Mouse (Mus musculus) A20 (cell line): Measurements from ENCODE around the gene Cel.

Source experiments
- DNase-seq: peaks from one replicate; pipeline ENCODE4 v3.0.0-alpha.2; 2011; ENCODE audit warnings: low read depth, low spot score

Cel gene

DNA sequence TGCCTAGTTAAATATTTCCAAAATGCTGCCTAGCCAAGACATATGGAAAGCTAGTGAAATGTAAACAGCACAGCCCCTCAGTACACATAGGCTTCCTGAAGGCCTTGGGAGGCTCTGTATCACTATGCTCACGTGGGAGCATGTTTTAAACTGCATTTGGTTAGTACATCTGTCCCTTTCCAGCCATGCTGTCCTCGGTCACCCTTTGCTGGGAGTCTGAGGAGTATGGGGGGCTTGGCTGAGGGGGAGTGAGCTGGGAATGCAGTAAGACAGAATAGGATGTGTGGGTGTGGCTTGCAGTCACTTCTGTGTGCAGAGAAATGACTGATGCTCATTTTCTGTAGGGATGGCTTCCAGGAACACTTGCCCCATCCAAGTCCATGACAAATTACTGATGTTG, 22.5 kb upstream of the Cel start:
- DNase-seq: no peak

GRCm38 (mm10) chr2:28585043-28585571, 21.9 kb upstream of the Cel start:
- peak; percentile 85 for DNase-seq

GRCm38 (mm10) chr2:28583651-28584050, 20.4 kb upstream of the Cel start, which contains the start of gene Gtf3c5:
Gene Gtf3c5, minus strand, starts transcription at chr2:28583751.
- no peak for DNase-seq

DNA sequence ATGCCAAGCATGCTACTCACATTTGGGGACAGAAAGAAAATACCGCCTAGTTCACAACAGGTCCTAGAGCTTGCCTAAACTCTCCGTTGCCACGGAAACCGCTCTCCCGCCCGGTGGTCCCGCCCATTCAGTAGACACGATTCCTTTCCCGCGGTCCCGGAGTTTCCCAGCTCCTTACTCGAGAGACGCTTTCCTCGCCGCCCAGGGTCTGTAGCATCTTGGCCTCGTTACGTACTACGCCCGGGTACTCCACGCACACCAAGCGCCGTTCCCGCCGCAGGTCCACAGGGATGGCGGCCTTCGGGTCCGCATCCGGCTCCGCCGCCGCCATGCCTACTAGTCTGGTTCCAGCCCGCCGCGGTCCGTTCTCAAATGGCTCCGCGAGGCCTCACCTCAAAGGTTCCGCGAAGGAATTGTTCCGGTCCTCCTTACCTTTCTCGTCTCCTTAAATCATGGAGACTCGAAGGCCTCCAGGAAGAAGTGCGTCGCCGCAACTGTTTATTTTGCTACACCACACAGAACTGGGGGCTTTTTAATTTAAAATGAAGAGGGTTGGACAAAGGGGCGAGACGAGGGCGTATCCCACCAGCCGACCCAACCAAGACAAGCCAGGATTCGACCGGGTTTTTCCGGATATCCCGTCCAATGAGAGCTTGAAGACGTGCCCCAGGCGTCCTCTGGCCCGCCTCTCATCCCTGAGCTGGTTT, 19.6 kb upstream of the Cel start:
- DNase-seq: peak; percentile 95

DNA sequence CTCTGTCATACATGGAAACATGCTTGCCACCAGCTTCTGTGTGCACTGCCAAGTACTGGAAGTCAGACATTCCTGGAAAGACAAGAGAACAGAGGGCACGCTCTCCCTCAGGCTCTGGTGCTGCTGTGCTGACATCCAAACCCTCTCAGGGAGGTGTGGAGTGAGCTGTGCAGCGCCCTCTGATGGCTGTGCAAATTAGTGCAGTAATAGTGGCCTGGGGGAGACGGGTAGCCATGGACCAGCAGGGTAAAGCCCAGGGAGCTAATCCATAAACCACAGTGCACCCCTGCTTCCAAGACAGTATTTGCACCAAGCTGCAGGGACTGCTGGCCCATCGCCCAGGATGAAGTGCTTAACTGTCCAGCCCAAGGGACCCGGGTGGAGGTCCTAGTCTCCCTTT, 14.8 kb upstream of the Cel start:
- peak; percentile 50 for DNase-seq

- DNase-seq: no peak
Observed at GRCm38 (mm10) chr2:28576815-28577214, 13.6 kb upstream of the Cel start.

GRCm38 (mm10) chr2:28575341-28575740, 12.1 kb upstream of the Cel start:
- DNase-seq: no peak

DNA sequence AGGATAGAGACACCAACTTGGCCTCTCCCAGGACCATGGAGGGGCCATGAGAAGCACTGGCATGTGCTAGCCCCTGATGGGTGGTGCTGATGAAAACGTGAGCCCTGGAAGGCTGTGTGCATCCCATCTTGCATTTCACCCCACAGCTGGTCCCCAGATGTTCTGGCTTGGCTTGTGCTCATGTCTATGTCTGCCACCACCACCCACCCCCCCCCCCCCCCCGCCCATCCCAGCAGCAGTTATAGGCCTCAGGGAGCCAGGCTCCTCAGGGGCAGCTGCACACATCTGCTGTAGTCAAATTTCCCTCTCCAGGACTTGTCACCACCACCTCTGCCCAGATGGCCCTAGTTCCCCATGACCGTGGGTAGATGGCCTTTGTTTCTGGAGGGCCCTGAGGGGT, 6.7 kb upstream of the Cel start:
- no peak for DNase-seq

DNA sequence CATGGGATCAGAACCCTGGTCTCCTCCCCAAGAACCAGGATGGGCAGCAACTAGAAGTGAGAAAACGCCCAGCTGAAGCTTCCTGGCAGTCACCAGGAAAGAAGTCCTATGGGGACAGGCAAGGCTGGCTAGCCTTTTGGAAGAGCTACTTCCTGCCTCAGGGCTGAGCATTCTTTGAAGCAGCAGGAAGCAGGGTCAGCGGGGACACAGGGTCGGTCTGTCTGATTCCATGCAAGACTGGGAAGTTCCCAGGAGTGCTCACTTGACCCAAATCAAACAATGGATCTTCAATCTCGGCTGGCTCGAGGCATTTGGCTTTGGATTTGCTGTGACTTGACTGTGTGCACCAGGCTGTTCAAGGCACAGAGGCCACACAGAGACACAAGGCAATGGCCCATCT, 3.3 kb upstream of the Cel start:
- no peak for DNase-seq

DNA sequence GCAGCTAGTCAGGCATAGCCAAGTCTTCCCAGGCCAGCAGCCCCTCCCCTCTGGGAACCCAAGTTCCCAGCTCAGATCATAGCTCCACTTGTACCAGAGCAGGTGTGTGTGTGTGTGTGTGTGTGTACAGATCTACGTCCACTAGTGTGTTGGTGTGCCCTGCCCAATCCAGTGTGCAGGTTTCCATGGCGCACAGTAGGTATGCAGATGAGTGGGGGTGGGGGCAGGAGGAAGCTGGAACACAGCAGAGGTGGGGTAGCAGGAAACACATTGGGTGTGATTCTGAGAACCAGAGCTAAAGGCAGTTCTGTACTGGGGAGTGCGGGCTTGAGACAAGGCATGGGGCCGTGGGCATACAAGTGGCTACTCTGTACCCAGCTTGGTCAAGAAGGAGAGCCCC, 1.2 kb upstream of the Cel start:
- no peak for DNase-seq

DNA sequence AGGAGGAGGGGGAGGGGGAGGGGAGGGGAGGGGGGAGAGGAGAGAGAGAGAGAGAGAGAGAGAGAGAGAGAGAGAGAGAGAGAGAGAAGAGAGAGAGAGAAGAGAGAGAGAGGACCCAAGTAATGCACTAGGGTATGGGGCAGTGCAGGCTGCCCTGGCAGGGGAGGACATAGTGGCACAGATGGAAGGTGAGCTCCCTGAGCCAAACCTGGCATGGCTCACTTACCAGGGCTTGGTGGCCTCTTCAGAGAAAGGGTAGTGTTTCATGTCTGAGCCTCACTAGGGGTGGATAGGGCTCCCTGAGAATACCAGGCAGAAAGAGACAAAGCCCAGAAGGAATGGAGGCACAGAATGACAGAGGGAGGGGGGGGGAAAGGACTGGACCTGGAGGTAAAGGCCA, 627 bp upstream of the Cel start:
- no peak for DNase-seq

DNA sequence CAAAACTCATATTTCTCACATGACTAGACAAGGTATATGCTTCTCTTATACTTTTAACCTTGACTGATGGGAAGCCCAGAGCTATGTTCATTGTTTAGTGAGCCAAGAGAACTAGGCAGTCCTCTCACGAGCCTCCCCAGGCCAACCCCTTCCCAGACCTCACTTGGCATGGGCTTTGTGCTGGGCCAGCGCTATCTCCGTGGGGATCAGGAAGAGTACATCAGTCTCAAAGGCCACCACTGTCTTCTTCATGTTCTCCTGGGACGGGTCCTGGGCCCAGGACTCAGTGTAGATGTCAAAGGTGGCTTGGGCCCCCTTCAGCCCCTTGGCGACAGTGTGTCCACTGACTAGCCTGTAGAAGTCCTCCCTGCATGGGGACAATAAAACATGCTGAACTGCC, 5.8 kb downstream of the Cel start:
- no peak for DNase-seq

GRCm38 (mm10) chr2:28552301-28552700, 10.9 kb downstream of the Cel start:
- DNase-seq: no peak

GRCm38 (mm10) chr2:28549157-28549556, 14.0 kb downstream of the Cel start:
- DNase-seq: no peak

DNA sequence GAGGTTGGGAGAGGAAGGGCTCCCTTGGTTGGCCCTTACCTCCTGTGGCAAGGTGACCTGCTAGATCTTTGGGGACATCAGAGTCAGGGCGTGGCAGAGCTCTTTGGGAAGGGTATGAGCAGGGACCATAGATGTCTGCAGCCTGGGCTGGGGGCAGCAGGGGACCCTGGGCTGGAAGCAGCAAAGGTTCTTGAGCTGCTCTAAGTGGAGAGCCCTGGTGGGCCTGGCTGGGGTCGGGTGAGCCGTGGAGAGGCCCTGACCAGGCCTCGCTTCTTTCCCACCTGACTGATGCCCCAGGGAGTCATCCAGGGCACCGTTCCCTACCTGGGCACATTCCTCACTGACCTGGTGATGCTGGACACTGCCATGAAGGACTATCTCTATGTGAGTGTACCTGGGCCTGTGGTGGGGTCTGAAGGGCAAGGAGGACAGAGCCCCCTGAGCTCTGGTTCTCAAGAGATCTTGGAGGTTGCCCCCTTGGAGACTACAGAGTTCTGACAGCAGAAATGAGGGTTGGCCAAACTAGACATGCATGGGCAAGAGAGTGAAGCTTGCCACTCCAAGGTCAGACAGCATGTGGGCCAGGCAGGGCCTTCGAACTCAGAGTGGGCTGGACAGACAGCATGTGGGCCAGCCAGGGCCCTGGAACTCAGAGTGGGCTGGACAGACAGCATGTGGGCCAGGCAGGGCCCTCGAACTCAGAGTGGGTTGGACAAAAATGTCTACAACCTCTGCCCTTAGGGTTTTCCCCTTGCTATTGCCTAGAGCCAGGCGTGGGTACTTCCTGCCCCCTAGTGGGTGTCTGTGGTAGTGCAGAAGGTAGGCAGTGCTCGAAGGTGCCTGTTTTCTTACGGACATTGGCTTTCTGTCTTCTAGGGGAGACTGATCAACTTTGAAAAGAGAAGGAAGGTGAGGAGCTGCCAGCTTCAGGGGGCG, 15.7 kb downstream of the Cel start:
- DNase-seq: peak; percentile 81

GRCm38 (mm10) chr2:28546560-28546959, 16.6 kb downstream of the Cel start:
- no peak for DNase-seq

GRCm38 (mm10) chr2:28545976-28546375, 17.2 kb downstream of the Cel start:
- DNase-seq: no peak

- DNase-seq: no peak
Observed at GRCm38 (mm10) chr2:28543894-28544293, 19.3 kb downstream of the Cel start.

DNA sequence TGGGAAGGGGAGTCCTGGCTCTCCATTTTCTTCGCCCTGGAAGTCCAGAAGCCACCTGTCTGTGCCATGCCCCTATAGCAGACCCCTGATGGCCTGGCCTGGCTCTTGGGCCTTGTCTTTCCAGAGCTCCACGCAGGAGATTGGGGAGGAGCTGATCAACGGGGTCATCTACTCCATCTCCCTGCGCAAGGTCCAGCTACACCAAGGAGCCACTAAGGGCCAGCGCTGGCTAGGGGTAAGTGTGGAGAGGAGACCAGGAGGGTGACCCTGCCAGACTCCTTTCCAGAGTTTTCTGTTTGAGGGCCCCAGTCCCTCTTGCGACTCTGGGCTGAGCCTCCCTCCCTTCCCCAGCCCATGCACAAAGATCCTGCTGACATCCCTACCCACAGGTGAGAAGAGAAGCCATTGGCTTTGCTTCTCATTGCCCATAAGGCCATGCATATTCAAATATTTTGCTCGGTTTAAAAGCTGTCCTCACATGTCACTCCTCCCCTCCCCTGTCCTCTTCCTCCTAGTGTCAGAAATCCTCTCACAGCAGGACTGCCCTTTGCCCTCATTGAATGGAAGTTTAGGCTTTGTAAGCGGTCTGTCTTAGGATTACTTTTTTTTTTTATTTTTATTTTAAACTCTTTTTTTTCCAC, 22.5 kb downstream of the Cel start:
- DNase-seq: peak; percentile 19

GRCm38 (mm10) chr2:28539949-28540348, 23.3 kb downstream of the Cel start:
- peak; percentile 84 for DNase-seq

DNA sequence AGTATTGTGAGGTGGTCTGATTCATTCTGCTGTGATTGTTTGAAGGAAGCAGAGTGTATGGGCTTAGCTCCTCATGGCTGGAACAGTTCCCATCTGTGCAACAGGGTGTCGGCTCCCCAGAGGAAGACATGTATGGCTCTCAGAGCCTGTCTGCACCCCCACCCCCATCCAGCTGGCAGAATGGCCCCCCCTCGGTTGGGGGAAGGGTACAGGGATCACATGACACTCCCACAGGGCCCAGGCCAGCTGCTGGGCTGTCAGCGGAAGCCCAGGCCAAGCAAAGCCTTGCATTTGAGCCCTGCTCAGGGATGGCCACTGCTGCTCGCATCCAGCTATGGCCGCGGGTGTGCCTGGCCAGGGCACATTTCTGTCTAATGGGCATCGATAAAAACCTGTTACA, 24.0 kb downstream of the Cel start:
- peak; percentile 13 for DNase-seq

- peak; percentile 4 for DNase-seq
Observed at GRCm38 (mm10) chr2:28538817-28539128, 24.4 kb downstream of the Cel start.
